Mouse (Mus musculus): Measurements from ENCODE around the gene Poc1a. TPM values are rescaled to one million over a fixed set of nuclear protein-coding genes. Genes with fewer than 3 reads are reported as not detected.

Gene Poc1a
- polyA plus RNA-seq, 1 experiment: 24.3 TPM

DNA sequence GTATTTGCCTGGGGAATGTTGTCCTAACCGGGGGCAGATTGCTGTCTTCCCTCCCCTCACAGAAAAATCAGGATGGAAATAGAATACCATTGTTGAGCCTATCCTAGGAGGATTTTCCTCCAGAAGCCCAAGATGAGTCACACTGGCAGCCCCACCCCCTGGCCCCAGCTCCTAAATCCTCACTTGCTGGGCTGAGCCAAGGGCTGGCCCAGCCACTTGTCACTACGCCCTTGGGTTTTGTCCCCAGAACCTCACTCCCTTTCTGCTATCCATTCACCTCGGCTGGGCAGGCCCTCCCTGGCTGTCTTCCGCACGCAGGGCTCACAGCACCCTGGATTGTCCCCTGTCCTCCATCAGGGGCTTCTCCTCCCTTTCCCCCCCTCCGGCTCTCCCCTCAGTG lies 64.3 kb downstream of the Poc1a start:
- no peak for TF ChIP-seq CTCF (IDR thresholded peaks at IDR 0.05; ENCODE audit: low read depth, low read length)
- TF ChIP-seq EP300 (IDR thresholded peaks at IDR 0.05; ENCODE audit: insufficient read depth, low read depth, low read length): no peak
- TF ChIP-seq POLR2A (IDR thresholded peaks at IDR 0.05; ENCODE audit: insufficient read depth, low read length): no peak
- H3K27ac ChIP-seq (ENCODE audit: insufficient read depth, low read length): no peak overlapping the region
- H3K9ac ChIP-seq (ENCODE audit: low read depth, poor library complexity, severe bottlenecking): no peak overlapping the region
- no peaks in the 10 kb centered on the region for H3K36me3 ChIP-seq (ENCODE audit: control insufficient read depth, insufficient read depth, low read length, poor library complexity, severe bottlenecking)
- H3K4me3 ChIP-seq (ENCODE audit: low read depth, low read length): no peak overlapping the region
- H3K9me3 ChIP-seq (replicated peaks; ENCODE audit: control insufficient read depth, insufficient read depth, low read length, poor library complexity, severe bottlenecking): no peaks in the 10 kb centered on the region
- H3K4me1 ChIP-seq (ENCODE audit: control insufficient read depth, insufficient read depth, low read length): peaks cover 4% of the 10 kb centered on the region
- no peaks in the 10 kb centered on the region for H3K27me3 ChIP-seq (ENCODE audit: control insufficient read depth, insufficient read depth, low read length, poor library complexity, severe bottlenecking)

DNA sequence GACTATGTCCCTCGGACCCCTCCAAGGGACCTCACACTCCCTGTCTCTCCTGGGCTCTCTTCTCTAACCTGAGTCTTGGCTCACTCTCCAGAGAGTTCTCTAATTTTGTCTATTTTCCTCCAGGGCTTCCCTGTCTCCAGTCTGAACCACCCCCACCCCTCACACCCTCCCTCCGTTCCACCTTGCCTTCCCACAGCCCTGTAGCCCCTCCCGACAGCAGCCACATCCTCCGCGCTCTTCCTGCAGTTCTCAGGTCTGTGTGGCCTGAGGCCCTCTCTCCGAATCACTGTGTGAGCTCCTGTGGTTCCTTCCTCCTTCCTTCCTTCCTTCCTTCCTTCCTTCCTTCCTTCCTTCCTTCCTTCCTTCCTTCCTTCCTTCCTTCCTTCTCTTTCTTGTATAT lies 64.8 kb downstream of the Poc1a start:
- TF ChIP-seq CTCF (IDR thresholded peaks at IDR 0.05; ENCODE audit: low read depth, low read length) (no peak), EP300 (IDR thresholded peaks at IDR 0.05; ENCODE audit: insufficient read depth, low read depth, low read length) (no peak), POLR2A (IDR thresholded peaks at IDR 0.05; ENCODE audit: insufficient read depth, low read length) (no peak)
- Histone ChIP-seq H3K9me3 (replicated peaks; ENCODE audit: control insufficient read depth, insufficient read depth, low read length, poor library complexity, severe bottlenecking) (no peaks in the 10 kb centered on the region), H3K9ac (ENCODE audit: low read depth, poor library complexity, severe bottlenecking) (no peak overlapping the region), H3K27me3 (ENCODE audit: control insufficient read depth, insufficient read depth, low read length, poor library complexity, severe bottlenecking) (no peaks in the 10 kb centered on the region), H3K4me3 (ENCODE audit: low read depth, low read length) (no peak overlapping the region), H3K36me3 (ENCODE audit: control insufficient read depth, insufficient read depth, low read length, poor library complexity, severe bottlenecking) (no peaks in the 10 kb centered on the region), H3K4me1 (ENCODE audit: control insufficient read depth, insufficient read depth, low read length) (peaks cover 4% of the 10 kb centered on the region), H3K27ac (ENCODE audit: insufficient read depth, low read length) (no peak overlapping the region)

DNA sequence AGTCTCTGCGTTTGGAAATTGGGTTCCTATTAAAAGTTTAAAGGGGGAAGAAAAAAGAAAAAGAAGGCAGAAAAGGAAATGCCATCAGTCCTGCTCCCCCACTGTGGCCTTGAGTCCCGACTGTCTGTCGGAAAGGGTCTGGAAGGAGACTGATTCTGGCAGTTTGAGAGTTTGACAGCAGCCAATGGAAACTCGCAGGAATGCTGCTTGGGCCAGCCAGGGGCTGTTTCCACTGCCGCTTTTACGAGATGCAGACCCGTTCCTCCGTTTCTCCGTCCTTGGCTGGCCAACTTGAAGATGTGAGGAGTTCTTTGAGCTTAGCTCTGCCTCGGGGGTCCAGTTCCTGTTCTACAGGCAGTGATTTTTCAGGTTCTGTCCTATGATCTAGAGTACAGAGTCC lies 67.4 kb downstream of the Poc1a start:
- Histone ChIP-seq H3K4me3 (ENCODE audit: low read depth, low read length) (no peak overlapping the region), H3K36me3 (ENCODE audit: control insufficient read depth, insufficient read depth, low read length, poor library complexity, severe bottlenecking) (no peaks in the 10 kb centered on the region), H3K9ac (ENCODE audit: low read depth, poor library complexity, severe bottlenecking) (no peak overlapping the region), H3K27me3 (ENCODE audit: control insufficient read depth, insufficient read depth, low read length, poor library complexity, severe bottlenecking) (no peaks in the 10 kb centered on the region), H3K4me1 (ENCODE audit: control insufficient read depth, insufficient read depth, low read length) (peaks cover 4% of the 10 kb centered on the region), H3K27ac (ENCODE audit: insufficient read depth, low read length) (no peak overlapping the region), H3K9me3 (replicated peaks; ENCODE audit: control insufficient read depth, insufficient read depth, low read length, poor library complexity, severe bottlenecking) (no peaks in the 10 kb centered on the region)
- TF ChIP-seq CTCF (IDR thresholded peaks at IDR 0.05; ENCODE audit: low read depth, low read length) (no peak), EP300 (IDR thresholded peaks at IDR 0.05; ENCODE audit: insufficient read depth, low read depth, low read length) (no peak), POLR2A (IDR thresholded peaks at IDR 0.05; ENCODE audit: insufficient read depth, low read length) (no peak)

DNA sequence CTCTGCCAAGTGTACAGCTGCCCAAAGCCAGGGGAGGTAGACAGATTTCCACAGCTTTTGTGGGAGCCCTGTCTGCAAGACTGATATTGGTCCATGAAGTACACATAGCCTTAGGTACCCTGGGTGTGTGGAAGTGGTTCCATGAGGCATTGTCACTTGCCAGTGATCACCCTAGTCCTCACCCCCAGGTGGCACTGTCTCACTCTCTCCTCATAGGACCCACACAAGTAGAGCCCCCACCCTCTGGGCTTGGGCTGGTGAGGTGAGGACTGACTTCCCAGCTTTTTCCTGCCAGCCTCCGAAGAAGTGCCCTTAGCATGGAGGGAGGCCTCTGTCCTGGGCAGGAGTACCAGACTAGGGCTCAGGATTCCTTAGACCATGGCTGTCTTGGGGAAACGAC lies 68.2 kb downstream of the Poc1a start:
- Histone ChIP-seq H3K27me3 (ENCODE audit: control insufficient read depth, insufficient read depth, low read length, poor library complexity, severe bottlenecking) (no peaks in the 10 kb centered on the region), H3K4me1 (ENCODE audit: control insufficient read depth, insufficient read depth, low read length) (peaks cover 4% of the 10 kb centered on the region), H3K36me3 (ENCODE audit: control insufficient read depth, insufficient read depth, low read length, poor library complexity, severe bottlenecking) (no peaks in the 10 kb centered on the region), H3K4me3 (ENCODE audit: low read depth, low read length) (no peak overlapping the region), H3K27ac (ENCODE audit: insufficient read depth, low read length) (no peak overlapping the region), H3K9ac (ENCODE audit: low read depth, poor library complexity, severe bottlenecking) (no peak overlapping the region), H3K9me3 (replicated peaks; ENCODE audit: control insufficient read depth, insufficient read depth, low read length, poor library complexity, severe bottlenecking) (no peaks in the 10 kb centered on the region)
- TF ChIP-seq CTCF (IDR thresholded peaks at IDR 0.05; ENCODE audit: low read depth, low read length) (peak; percentile 37), POLR2A (IDR thresholded peaks at IDR 0.05; ENCODE audit: insufficient read depth, low read length) (no peak)

DNA sequence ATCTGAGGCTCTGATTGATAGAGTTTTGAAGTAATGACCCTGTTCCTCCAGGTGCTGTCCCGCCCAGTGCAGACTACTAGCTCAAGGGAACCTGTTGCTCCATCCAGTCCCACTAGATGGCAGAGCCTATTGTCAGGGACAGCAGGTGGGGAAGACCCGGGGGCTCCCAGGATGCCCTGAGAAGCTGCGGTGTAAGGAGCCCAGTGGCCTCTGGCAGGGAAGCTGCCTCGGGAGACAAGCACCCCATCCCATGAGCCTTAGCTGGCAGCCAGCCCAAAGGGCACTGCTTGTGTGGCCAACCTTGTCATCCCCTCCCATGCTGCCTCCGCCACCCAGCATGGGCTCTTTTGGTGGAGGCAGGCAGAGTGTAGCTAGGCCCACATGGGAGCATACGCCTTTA lies 70.3 kb downstream of the Poc1a start:
- H3K4me1 ChIP-seq (ENCODE audit: control insufficient read depth, insufficient read depth, low read length): no peaks in the 10 kb centered on the region
- H3K9me3 ChIP-seq (replicated peaks; ENCODE audit: control insufficient read depth, insufficient read depth, low read length, poor library complexity, severe bottlenecking): no peaks in the 10 kb centered on the region
- H3K27ac ChIP-seq (ENCODE audit: insufficient read depth, low read length): no peak overlapping the region
- H3K4me3 ChIP-seq (ENCODE audit: low read depth, low read length): peak overlapping the region; percentile 22; the same call in 1 of the 2 replicates
- H3K9ac ChIP-seq (ENCODE audit: low read depth, poor library complexity, severe bottlenecking): peak overlapping the region; percentile 10; the same call in 1 of the 2 replicates
- TF ChIP-seq POLR2A (IDR thresholded peaks at IDR 0.05; ENCODE audit: insufficient read depth, low read length) (no peak), CTCF (IDR thresholded peaks at IDR 0.05; ENCODE audit: low read depth, low read length) (peak; percentile 62)
- H3K27me3 ChIP-seq (ENCODE audit: control insufficient read depth, insufficient read depth, low read length, poor library complexity, severe bottlenecking): no peaks in the 10 kb centered on the region
- no peaks in the 10 kb centered on the region for H3K36me3 ChIP-seq (ENCODE audit: control insufficient read depth, insufficient read depth, low read length, poor library complexity, severe bottlenecking)

DNA sequence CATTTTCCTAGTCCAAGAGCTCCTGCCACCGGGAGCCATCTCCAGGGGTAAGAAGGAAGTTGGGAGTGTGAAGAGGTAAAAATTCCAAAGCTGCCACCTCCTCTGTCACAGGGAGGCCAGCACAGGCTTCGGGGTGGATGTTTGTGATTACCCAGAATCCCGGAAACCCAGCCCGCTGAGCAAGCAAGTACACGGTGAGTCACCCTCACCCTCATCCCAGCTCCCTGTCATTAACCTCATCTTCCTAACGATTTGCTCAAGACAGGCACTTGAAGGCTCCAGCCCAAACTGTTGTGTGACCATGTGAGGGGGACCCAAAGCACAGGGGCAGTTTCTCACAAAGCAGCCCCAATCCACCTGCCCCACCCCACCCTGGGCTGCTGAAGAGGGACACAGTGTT lies 72.9 kb downstream of the Poc1a start:
- H3K9ac ChIP-seq (ENCODE audit: low read depth, poor library complexity, severe bottlenecking): no peak overlapping the region
- H3K27ac ChIP-seq (ENCODE audit: insufficient read depth, low read length): no peak overlapping the region
- no peaks in the 10 kb centered on the region for H3K9me3 ChIP-seq (replicated peaks; ENCODE audit: control insufficient read depth, insufficient read depth, low read length, poor library complexity, severe bottlenecking)
- H3K36me3 ChIP-seq (ENCODE audit: control insufficient read depth, insufficient read depth, low read length, poor library complexity, severe bottlenecking): no peaks in the 10 kb centered on the region
- no peak overlapping the region for H3K4me3 ChIP-seq (ENCODE audit: low read depth, low read length)
- no peaks in the 10 kb centered on the region for H3K27me3 ChIP-seq (ENCODE audit: control insufficient read depth, insufficient read depth, low read length, poor library complexity, severe bottlenecking)
- TF ChIP-seq EP300 (IDR thresholded peaks at IDR 0.05; ENCODE audit: insufficient read depth, low read depth, low read length): no peak
- TF ChIP-seq CTCF (IDR thresholded peaks at IDR 0.05; ENCODE audit: low read depth, low read length): no peak
- no peak for TF ChIP-seq POLR2A (IDR thresholded peaks at IDR 0.05; ENCODE audit: insufficient read depth, low read length)
- no peaks in the 10 kb centered on the region for H3K4me1 ChIP-seq (ENCODE audit: control insufficient read depth, insufficient read depth, low read length)
